ENCODE assay signal across 13 mouse cellular contexts in the genomic region with DNA sequence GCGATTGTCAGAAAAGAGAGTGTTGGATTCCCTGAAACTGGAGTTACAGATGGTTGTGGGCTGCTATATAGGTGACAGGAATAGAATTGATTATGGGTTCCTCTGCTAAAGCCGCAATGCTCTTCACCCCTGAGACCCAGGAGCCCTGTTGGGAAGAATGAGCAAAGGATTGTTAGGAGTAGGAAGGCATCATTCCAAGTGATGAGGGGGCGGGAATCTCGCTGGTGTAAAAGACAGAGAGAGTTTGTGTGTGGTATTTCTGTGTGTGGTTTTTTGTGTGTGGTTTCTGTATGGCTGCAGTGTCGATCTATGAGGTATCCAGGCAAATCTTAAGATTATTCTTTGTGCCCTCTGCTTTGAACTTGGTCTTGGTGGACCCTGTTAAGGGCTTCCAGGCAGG. TPM values are rescaled to one million over a fixed set of nuclear protein-coding genes. Genes with fewer than 3 reads are reported as not detected.
DNase-seq lines count a peak whose midpoint lies in the region; ATAC-seq and TF ChIP-seq lines count a peak whose summit lies in the region.
"Had no signal": no experiment of that assay in that cellular context is flagged by ENCODE, and none has a peak within 500 bp of the region (broad histone marks: within the 10 kb centered on the region; RNA-seq: fewer than 3 reads in every experiment).

No protein-coding gene starts in this region.

- peak; percentile 16 for DNase-seq in cerebellum, adult 11-12 months
- no peak for DNase-seq in cerebellum, adult 9-10 months
- DNase-seq in left cerebral cortex, postnatal 14 days (ENCODE audit: low spot score in 2 of 2) = peak; percentile 23 to 68
- DNase-seq in left cerebral cortex, postnatal 10 days (ENCODE audit: extremely low spot score in 1 of 2, low spot score in 2 of 2) = no peak
- no peak for DNase-seq in hindbrain, postnatal 0 days (ENCODE audit: low spot score)
- no peak for DNase-seq in urinary bladder, postnatal 4 days (ENCODE audit: low spot score in 2 of 2)
- DNase-seq in spleen, postnatal 10 days (ENCODE audit: low spot score in 2 of 2) = no peak
- DNase-seq: adrenal gland, postnatal 36 days; gastrocnemius, postnatal 25 days; lung, adult 18-20 months had no signal

- ATAC-seq in hindbrain, postnatal 0 days = no peak
- ATAC-seq in neural tube, embryonic 15.5 days (ENCODE audit: low FRiP score) = no peak

- 66% methylated on average over 5 of the region's 5 CpGs for WGBS in hindbrain, postnatal 0 days
- 41% methylated on average over 5 of the region's 5 CpGs for WGBS in neural tube, embryonic 15.5 days

- no peaks in the 10 kb centered on the region for H3K27me3 ChIP-seq in hindbrain, postnatal 0 days (ENCODE audit: insufficient read depth, low read length)
- no peaks in the 10 kb centered on the region; the same call in 1 of the 2 replicates for H3K27me3 ChIP-seq in neural tube, embryonic 15.5 days (replicated peaks)

- no peaks in the 10 kb centered on the region for H3K9me3 ChIP-seq in hindbrain, postnatal 0 days (ENCODE audit: low read length)
- no peaks in the 10 kb centered on the region for H3K9me3 ChIP-seq in neural tube, embryonic 15.5 days (replicated peaks)

- intact Hi-C loops in left cerebral cortex, postnatal 14 days (cut with DNase I) = no loop called here
- intact Hi-C loops in left cerebral cortex, postnatal 10 days (cut with DNase I) = no loop called here

- peaks cover 4% of the 10 kb centered on the region for H3K4me1 ChIP-seq in hindbrain, postnatal 0 days (ENCODE audit: insufficient read depth, low read length)
- peaks cover 21% of the 10 kb centered on the region for H3K4me1 ChIP-seq in neural tube, embryonic 15.5 days

- H3K36me3 ChIP-seq in hindbrain, postnatal 0 days (ENCODE audit: insufficient read depth, low read length) = no peaks in the 10 kb centered on the region
- H3K36me3 ChIP-seq in neural tube, embryonic 15.5 days = peaks cover 3% of the 10 kb centered on the region; the same call in 1 of the 2 replicates

- peak overlapping the region; percentile 69; the same call in 1 of the 2 replicates for H3K9ac ChIP-seq in hindbrain, postnatal 0 days (replicated peaks; ENCODE audit: low read length)
- H3K9ac ChIP-seq in neural tube, embryonic 15.5 days (replicated peaks) = 0 out of 2 replicates have a peak overlapping the region, but pooled peaks have one; percentile 18

- H3K27ac ChIP-seq in hindbrain, postnatal 0 days = no peak overlapping the region
- H3K27ac ChIP-seq in neural tube, embryonic 15.5 days (replicated peaks) = no peak overlapping the region

- peak overlapping the region; percentile 89 for H3K4me2 ChIP-seq in hindbrain, postnatal 0 days (ENCODE audit: low read depth, low read length)
- H3K4me2 ChIP-seq in neural tube, embryonic 15.5 days = peak overlapping the region; percentile 76

- peak overlapping the region; percentile 80 for H3K4me3 ChIP-seq in hindbrain, postnatal 0 days (ENCODE audit: low read length)
- peak overlapping the region; percentile 72 for H3K4me3 ChIP-seq in neural tube, embryonic 15.5 days (replicated peaks)

- TF ChIP-seq CTCF in hindbrain, postnatal 0 days (IDR thresholded peaks at IDR 0.05; ENCODE audit: low read depth) = no peak

RNA-seq across cellular contexts. Expression of gene Zkscan16, which starts 1.3 kb away (rescaled TPM):
- total RNA-seq in left cerebral cortex, postnatal 14 days (2021) = 10 to 100 TPM; 23.2 to 31.1 TPM
- total RNA-seq in left cerebral cortex, postnatal 10 days (2021) = 10 to 100 TPM; 20.7 to 25.5 TPM
- 4.1 and 4.2 TPM in 2 replicates for total RNA-seq in hindbrain, postnatal 0 days (2014; rRNA removed)
- polyA plus RNA-seq in hindbrain, postnatal 0 days (2015; fragmentation: Nextera tagmentation; extraction: Ambion mirVana) = 1.8 and 2.3 TPM in 2 replicates
- polyA plus RNA-seq in neural tube, embryonic 15.5 days (2015; fragmentation: Nextera tagmentation; extraction: Ambion mirVana) = 1.8 and 2.1 TPM in 2 replicates
- total RNA-seq: gastrocnemius, postnatal 25 days; hematopoietic stem cell, adult 5-6 weeks; MEL had no signal

RNA-seq across cellular contexts. Expression of gene Ecpas, which starts 32.1 kb away (rescaled TPM):
- 100 to 1,000 TPM; 134 to 145 TPM for total RNA-seq in left cerebral cortex, postnatal 14 days (2021)
- total RNA-seq in left cerebral cortex, postnatal 10 days (2021) = 100 to 1,000 TPM; 143 to 166 TPM
- total RNA-seq in hindbrain, postnatal 0 days (2014; rRNA removed) = 53.0 and 55.8 TPM in 2 replicates
- 33.5 and 36.6 TPM in 2 replicates for polyA plus RNA-seq in hindbrain, postnatal 0 days (2015; fragmentation: Nextera tagmentation; extraction: Ambion mirVana)
- 33.0 and 34.5 TPM in 2 replicates for polyA plus RNA-seq in neural tube, embryonic 15.5 days (2015; fragmentation: Nextera tagmentation; extraction: Ambion mirVana)

RNA-seq across cellular contexts. Expression of gene Ptgr1, which starts 42.2 kb away (rescaled TPM):
- 1 to 10 TPM; 1.6 to 2.4 TPM for total RNA-seq in left cerebral cortex, postnatal 14 days (2021)
- total RNA-seq in left cerebral cortex, postnatal 10 days (2021) = 1 to 10 TPM; 3.4 to 3.6 TPM
- 1.3 and 3.1 TPM in 2 replicates for total RNA-seq in hindbrain, postnatal 0 days (2014; rRNA removed)
- 5.6 and 6.0 TPM in 2 replicates for polyA plus RNA-seq in hindbrain, postnatal 0 days (2015; fragmentation: Nextera tagmentation; extraction: Ambion mirVana)
- 4.3 and 14.8 TPM in 2 replicates for polyA plus RNA-seq in neural tube, embryonic 15.5 days (2015; fragmentation: Nextera tagmentation; extraction: Ambion mirVana)

RNA-seq across cellular contexts. Expression of gene Dnajc25, which starts 50.2 kb away (rescaled TPM):
- 1 to 10 TPM; 6.5 to 7.7 TPM for total RNA-seq in left cerebral cortex, postnatal 14 days (2021)
- total RNA-seq in left cerebral cortex, postnatal 10 days (2021) = 1 to 10 TPM; 6.8 to 8.1 TPM
- total RNA-seq in hindbrain, postnatal 0 days (2014; rRNA removed) = 2.7 and 5.2 TPM in 2 replicates
- 9.2 and 9.4 TPM in 2 replicates for polyA plus RNA-seq in hindbrain, postnatal 0 days (2015; fragmentation: Nextera tagmentation; extraction: Ambion mirVana)
- polyA plus RNA-seq in neural tube, embryonic 15.5 days (2015; fragmentation: Nextera tagmentation; extraction: Ambion mirVana) = 8.2 and 9.4 TPM in 2 replicates

RNA-seq across cellular contexts. Expression of gene Gm20503, which starts 58.3 kb away (rescaled TPM):
- 1 to 10 TPM in 1 of 2 experiments, under 1 TPM in 1; 0.70 to 3.1 TPM for total RNA-seq in left cerebral cortex, postnatal 14 days (2021)
- 1 to 10 TPM in 1 of 2 experiments, not detected in 1; 2.1 TPM for total RNA-seq in left cerebral cortex, postnatal 10 days (2021)
- total RNA-seq in hindbrain, postnatal 0 days (2014; rRNA removed) = not detected in 2 replicates
- polyA plus RNA-seq in hindbrain, postnatal 0 days (2015; fragmentation: Nextera tagmentation; extraction: Ambion mirVana) = 11.7 and 18.2 TPM in 2 replicates
- polyA plus RNA-seq in neural tube, embryonic 15.5 days (2015; fragmentation: Nextera tagmentation; extraction: Ambion mirVana) = 7.0 and 8.2 TPM in 2 replicates
- total RNA-seq: hematopoietic stem cell, adult 5-6 weeks; MEL had no signal

Comparison
In these comparisons a context has a peak if more than half of its experiments do, and no peak if none do; other contexts are left out.
1. DNase-seq: peak in cerebellum, adult 11-12 months (single experiment) and left cerebral cortex, postnatal 14 days (2 of 2); none in cerebellum, adult 9-10 months (single experiment), left cerebral cortex, postnatal 10 days (0 of 2), hindbrain, postnatal 0 days (single experiment), urinary bladder, postnatal 4 days (0 of 2) and spleen, postnatal 10 days (0 of 2).